Mouse (Mus musculus) adrenal gland, adult 18-20 months (tissue): ENCODE results near the gene C1ql1. TPM values are rescaled to one million over a fixed set of nuclear protein-coding genes. Genes with fewer than 3 reads are reported as not detected.
A peak's percentile ranks its signal among the peaks of the same experiment; 100 is the strongest.
"Not testable (repeated sequence)": the region's sequence is repeated elsewhere in the genome, so short reads cannot be mapped to it uniquely, and the experiment has no call there.

ENCODE experiments used
- DNase-seq, 2 experiments: peaks; one replicate each; pipeline ENCODE4 v3.0.0; 2021 to 2022; ENCODE audit warnings: low spot score in 2 of 2
- long read RNA-seq, 2 experiments: library from polyadenylated mRNA; stranded (forward); transcript quantifications; one replicate each; pipeline ENCODE4 v2.0.0; 2021
- total RNA-seq, 2 experiments: library from RNA; stranded (reverse); gene quantifications; 1 replicate in 1 of 2; 2 replicates in 1 of 2; pipeline ENCODE4 v1.2.3; 2021

C1ql1 gene
- total RNA-seq, result 10 to 100 TPM; 49.2 to 60.0 TPM
- long read RNA-seq, experiment 1, transcript C1ql1-201 (2 exons, 1,473 nt), result major isoform, 65 of 68 reads
- long read RNA-seq, experiment 1, partial matches to known transcripts, result 3 of 68 reads
- long read RNA-seq, experiment 1, other reads (novel, unspliced or antisense), result 0 of 68 reads
- long read RNA-seq, experiment 2, transcript C1ql1-201 (2 exons, 1,473 nt), result major isoform, 39 of 52 reads
- long read RNA-seq, experiment 2, partial matches to known transcripts, result 12 of 52 reads
- long read RNA-seq, experiment 2, other reads (novel, unspliced or antisense), result 1 of 52 reads

DNA sequence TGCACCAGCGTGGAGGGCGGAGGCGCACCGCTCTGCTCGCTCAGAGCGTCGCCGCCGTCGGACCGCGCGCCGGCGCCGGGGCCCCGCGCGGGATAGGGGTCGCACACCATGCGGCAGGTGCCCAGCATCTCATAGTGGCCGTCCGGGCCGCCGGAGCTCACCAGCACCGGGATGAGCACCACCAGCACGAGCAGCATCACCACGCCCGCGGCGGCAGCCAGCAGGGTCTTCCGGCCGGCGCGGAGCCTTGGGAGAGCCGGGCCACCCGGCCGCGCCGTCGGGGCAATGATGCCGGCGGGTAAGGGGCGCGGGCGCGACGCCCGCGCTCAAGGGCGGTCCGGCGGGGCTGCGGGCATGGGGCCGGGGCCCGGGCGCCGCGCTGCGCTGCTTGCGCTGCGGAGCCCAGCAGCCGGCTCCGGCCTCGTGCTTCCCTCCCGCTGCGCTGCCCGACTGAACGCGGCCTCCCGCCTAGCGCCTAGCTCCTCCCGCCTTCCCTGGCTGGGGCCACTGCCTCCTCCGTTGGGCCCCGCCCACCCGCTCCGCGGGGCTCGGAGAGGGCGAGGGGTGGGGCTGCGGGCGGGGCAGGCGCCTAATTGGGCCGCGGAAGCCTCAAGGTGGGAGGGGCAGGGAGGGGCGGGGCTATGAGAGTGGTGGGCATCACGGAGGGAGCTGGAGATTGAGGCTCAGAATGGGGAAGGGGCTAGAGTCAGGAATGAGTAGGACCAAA lies at the start of gene C1ql1:
C1ql1 (minus strand) TSS at position 424 of the 727 bp plus-strand sequence.
- peak; percentile 81 to 84 for DNase-seq

DNA sequence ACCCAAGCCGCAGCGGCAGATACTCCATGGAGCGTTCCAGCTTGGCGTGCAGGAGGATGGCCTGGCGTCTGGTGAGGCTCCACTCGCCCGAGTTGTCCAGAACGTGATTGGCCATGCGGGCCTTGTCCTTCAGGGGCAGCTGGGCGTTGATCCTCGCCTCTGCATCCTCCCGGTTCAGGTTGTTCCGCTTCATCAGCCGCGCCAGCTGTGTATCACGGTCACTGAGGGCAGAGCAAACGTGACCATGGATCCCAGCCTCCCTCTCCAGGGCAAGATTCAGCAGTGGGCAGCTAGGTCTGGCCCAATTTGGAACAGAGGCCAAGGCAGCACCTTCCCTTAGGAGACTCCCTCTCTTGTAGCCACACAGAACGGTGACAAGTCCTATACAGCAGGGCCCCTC lies 48.5 kb upstream of the C1ql1 start:
- DNase-seq, result peak in 1 of 2 experiments; percentile 18

DNA sequence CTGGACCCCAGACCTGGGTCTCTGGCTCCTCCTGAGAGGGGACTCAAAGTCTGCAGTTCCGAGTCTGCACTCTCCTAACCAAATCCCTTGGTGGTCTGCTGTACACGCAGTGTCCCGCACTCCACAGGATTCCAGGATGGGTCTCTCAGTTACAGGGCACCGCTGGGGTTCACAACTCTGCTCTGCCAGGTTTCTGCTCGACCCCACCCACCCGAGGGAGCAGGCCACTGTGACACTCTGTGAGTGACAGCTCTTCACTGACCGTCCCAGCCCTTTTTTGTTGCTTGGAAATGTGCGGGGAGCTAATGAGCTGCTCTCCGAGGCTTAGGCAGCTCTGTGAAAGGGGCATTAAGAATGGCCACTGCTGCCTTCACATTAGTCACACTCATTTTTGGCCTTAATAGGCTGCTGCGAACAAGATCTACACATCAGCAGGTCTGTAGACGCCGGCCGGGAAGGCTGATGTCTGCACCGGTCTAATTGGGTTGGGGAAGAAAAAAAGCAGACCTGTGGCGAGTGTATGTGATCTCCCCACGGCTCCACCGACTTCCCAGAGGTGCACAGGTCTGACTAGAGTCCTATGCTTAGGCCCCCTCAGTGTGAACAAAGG lies 47.0 kb upstream of the C1ql1 start:
- no peak for DNase-seq

DNA sequence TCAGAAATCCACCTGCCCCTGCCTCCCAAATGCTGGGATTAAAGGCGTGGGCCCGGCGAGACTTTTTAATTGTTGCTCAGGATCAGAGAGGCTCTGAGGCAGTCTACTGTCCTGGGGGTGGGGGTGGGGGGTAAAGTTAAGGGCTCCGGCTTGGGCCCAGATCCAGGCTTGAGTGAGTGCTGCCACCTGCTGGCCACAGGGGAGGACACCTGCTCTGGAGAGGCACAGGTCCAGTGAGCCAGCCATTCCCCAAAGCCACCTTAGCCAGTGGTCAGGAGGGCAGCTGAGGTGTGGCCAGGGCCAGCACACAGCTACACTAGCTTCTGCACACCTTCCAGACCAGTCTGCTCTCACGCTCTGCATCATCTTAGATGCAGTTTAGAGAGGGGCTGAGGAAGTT lies 46.5 kb upstream of the C1ql1 start:
- peak; percentile 74 to 81 for DNase-seq

DNA sequence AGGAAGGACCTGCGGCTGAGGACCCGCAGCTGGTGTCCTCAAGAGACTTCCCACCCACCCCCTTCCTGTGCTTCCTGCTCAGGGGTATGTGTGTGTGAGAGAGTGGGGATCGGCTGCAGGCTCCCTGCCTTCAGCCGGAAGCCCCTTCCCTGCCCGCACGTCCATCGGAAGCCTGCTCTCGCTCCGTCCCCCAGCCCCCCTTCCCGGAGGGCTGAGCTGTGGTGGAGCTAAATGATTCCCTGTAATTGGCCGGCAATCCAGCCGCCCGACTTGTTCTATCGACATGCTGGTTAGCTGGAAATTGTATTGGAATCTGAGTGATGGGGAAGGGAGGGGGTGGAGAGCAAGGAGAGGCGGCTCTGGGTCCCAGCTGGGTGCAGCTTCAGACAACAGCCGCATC lies 45.2 kb upstream of the C1ql1 start:
- DNase-seq, result no peak

DNA sequence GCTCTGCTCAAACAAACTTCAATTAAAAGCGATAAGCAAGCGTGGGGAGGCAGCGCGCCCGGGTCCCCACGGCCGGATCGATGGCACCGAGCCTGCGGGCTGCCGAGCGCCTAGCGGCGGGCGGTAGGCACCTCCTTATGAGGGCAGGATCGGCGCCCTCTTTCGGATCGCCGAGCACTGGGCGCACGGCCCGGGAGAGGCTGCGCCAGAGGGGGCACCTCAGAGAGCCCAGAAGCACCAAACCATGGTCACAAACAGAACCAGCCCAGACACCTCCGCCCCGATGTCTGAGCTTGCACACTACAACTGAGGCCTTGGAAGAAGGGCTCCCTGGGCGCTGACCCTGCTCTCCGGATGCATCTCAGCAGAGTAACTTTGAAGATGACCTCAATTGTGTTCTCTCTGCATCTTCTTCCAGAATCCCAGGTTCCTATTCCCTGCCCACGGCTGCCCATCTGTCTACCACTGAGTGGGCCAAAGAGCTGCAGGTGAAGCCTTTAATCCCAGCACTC lies 43.7 kb upstream of the C1ql1 start:
- peak; percentile 58 to 63 for DNase-seq

DNA sequence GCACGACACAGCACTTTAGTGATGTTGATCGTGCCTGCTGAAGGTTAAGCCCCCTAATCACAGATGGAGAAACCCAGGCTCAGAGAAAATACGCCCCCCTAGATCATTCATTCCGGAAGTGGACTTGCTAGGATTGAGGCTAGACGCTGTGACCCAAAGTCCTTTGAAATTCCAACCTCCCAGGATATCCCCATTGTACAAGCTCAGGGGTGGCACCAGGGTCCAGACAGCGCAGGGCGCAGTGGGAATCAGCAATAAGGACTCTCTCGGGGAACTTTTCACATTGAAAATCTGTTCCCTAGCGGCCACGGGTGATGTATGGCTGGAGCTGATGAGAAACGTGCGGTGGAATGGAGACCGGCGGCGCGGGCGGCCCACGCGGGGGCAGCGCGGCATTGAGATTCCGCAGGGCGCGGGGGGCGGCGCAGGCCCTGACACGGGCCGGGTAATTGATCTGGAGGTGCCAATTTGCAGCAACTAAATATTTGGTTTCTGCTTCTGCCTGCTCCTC lies 43.2 kb upstream of the C1ql1 start:
- DNase-seq, result no peak

DNA sequence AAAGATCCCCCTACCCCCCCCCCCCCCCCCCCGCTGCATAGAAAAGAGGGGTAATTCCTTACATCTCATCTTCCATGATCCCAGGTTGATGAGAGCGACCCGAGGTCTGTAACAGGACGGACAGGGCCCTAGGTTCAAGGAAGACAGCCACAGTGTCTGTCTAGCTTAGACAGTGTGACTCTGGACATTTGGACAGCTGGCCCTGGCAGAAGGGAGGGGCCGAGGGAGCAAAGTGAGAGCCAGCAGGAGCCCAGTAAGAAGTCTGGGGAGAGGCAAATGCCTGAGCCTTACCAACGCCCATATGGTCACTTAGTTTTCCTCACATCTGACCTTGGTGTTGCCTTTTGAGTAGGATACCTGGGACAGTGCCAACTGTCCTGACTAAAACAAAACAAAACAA lies 38.7 kb upstream of the C1ql1 start:
- DNase-seq, result no peak

DNA sequence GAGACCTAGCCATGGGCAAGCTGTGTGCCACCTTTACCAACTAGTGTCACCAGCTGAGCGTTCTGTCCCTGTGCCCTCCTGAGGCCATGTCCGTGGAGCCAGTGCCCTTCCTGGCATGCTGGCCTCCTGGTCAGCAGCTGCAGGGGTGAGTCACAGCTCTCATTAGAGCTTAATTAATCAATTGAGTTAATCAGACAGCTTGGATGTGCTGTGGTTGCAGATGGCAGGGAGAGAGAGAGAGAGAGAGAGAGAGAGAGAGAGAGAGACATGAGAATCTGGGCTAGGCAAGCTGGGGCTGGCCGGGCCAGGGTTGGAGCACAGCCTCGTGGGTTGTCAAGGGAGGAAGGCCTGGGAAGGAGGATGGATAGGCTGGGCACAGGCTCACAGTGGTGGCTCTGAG lies 38.1 kb upstream of the C1ql1 start:
- no peak for DNase-seq

DNA sequence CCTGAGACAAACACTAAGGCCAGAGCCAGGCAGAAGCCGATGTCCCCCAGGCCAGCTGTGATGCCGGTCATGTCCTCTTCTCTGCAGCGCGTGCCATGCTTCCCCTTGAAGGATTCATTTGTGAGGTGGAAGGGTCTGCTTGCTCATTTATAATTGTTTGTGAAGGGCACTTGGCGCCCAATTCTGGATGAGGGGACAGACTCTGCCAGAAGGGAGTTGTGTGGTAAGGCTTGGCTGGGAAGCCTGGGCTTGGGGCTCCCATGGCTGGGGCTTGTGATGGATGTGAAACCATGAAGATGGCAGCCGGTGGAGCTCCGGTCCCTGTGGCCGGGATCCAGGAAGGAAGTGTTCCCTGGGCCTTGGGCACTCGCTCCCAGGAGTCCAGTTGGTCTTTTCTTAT lies 37.6 kb upstream of the C1ql1 start:
- no peak for DNase-seq

DNA sequence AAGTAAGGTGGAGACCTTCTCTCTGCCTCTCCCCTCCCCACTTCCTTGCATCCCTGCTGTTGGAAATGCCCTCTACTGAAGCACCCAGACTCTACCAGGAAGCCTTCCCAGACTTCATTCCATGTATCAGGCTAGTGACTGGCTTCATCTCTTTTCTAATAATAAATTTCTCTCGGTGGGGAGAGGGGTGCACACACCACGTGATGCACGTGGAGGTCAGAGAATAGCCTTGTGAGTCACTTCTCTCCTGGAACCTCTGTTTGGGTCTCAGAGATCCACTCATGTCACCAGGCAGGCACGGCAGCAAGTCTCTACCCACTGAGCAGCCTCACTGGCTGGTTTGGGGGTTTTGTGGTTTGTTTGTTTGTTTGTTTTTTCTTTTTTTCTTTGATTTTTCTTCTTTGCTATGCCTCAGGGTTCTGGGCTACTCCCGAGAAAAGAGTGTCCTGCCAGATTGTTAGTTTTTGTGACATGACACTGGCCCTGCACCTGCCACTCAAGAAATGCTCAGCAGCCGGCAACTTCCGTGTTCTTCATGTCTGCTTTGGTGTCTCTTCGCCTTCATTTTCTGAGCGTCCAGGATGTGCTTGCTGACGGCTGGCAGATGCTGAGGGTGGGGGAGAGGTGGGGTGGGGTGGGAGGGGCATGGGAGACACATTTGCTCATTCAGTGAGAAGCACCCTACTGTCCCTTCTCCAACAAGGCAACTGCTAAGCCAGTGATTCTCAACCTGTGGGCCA lies 34.8 kb upstream of the C1ql1 start:
- peak in 1 of 2 experiments; percentile 24 for DNase-seq

DNA sequence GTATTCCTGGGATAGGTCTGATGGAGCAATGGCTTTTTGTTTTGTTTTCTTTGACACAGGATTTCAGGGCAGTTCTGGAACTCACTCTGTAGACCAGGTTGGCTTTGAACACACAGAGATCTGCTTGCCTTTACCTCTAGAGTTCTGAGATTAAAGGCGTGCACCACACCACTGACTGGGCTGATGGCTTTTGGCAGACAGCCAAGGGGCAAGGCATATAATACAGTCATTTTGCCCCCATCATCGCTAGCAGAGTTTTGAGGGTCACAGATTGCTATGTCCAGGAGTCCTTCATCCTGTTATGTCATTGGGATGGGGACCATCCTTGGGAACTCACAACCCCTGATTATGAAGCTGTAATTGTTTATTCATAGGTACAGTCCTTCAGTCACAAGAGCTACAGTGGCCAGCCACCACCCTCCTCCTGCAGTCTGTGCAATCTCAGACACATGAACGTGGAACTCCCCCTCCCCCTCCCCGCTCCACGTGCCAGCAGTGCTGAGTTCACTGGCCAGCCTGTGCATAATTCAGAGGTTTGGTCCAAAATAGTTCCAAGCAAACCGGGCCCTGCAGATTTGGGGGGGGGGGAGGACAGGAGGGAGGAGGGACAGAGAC lies 31.7 kb upstream of the C1ql1 start:
- no peak for DNase-seq

DNA sequence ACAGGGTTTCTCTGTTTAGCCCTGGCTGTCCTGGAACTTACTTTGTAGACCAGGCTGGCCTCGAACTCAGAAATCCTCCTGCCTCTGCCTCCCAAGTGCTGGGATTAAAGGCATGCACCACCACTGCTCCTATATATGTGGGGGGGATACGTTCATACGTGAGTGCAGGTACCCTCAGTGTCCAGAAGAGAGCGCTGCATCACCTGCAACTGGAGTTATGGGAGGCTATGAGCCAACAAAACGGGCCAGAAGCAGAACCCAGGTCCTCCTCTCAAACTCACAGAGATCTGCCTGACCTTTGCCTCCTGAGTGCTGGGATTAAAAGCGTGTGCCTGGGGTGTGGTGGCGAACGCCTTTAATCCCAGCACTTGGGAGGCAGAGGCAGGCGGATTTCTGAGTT lies 29.5 kb upstream of the C1ql1 start:
- not testable (repeated sequence) for DNase-seq

DNA sequence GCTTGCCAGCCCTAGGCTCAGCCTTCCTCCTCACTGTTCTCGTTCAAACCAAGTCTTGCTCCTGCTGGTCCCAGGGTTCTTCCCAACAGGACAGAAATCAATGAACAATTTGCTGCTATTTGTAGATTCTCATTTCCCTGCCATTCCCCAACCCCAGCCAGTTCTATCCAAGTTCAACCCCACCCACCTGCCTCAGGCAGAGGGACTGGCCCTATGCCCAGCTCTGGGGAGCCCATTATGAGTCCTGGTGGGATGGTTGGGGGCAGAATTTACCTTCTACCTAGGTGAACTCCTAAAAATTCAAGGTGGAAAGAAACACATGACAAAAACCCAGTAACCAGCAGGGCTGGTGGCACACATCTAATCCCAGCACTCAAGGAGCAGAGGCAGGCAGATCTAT lies 25.8 kb upstream of the C1ql1 start:
- DNase-seq, result no peak

DNA sequence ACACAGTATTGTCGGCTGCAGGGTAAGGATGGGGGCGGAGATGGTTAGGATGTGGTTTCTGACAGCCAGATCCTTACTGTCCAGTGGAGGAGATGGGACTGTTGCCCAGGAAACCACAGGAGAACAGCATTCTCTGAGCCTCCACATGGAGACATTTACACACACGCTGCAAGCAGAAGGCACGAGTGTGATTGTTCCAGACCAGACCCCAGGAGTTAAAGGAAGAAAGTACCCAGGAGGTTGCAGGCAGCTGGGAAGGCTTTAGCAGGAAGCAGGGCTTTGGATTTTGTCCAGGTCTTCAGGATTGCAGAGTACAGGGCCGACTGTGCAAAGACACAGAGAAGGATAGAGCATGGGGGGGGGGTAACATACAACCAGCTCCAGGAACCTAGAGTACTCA lies 25.1 kb upstream of the C1ql1 start:
- no peak for DNase-seq

DNA sequence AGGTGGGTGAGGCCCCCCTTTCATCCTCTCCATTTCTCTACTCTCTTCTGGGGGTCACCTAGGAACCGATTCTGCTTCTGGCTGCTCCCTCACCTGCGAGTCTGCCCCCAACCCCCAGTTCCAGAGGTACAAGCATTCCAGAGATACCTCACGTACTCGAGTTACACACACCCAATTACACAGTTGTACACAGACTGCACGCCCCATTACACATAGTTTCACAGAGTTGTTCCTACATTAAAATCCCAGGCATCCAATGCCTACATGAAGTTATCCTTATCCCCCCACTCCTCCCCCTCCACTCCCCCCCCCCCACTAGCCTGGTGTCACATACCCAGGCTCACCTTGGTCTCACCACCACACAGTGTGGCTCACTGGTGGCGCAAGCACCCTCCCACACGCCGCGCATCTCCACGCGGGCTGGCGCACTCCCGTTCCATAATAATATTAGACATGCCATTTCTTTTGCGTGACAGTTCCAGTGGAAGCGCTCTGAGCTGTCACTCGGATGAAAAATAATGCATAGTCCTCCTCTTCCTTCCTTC lies 18.1 kb upstream of the C1ql1 start:
- no peak for DNase-seq

DNA sequence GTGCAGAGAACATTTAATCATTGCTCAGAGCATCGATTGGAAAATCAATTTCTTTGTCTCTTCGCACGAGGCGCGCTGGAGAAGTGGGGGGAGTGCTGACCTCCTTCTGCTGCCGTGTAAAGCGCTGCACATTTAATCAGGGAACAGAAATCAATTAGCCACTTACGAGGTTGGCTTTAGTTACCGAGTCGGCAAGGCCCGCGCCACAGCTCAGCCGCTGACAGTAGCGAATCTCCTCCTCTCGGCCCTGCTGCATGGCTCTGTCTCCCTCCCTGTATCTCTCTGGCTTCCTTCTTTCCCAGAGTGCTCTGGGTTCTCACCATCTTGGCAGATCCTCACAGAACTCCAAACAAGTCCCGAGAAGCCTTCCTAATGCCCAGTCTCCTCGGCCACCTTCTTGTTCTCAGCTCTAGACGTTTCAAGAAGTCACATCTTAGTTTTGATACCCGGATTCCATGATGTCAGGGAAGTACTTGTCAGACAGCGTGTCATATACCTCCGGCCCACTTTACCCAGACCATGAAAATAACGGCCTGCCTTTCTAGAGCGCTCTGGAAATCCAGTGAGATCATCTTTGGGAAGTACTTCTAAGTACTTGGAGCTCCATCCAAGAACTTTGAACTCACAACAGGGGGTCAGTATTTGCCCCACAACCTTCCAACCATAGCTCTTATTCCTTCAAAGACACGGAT lies 17.5 kb upstream of the C1ql1 start:
- DNase-seq, result no peak

DNA sequence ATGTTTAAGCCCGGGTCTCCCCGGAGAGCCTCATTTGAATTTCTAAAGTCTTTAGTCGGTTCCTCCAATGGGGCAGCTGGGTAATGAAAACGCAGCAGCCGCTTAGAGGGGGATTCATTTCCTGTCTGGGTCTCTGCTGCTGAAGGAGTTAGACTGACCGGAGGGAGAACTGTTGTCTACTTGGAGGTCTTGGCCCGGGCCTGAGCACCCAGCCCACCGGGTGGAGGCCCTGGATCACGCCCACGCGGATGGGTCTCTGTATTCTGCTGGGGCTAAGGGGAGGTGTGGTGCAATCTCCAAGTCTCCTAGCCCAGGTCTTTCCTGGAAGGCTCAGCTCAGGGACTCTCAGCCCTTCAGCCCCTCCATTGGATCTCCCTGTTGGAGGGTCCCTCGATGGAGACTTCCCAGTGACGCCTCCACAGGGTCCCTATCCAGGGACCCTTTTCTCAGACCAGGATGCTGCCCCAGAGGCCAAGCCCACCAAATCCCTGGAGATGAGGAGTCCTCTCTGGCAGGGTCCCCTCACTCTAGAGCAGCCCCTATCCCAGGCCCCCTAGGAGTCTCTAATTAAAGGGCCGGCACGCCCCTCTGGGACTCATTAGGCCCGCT lies 16.9 kb upstream of the C1ql1 start:
- DNase-seq, result no peak

DNA sequence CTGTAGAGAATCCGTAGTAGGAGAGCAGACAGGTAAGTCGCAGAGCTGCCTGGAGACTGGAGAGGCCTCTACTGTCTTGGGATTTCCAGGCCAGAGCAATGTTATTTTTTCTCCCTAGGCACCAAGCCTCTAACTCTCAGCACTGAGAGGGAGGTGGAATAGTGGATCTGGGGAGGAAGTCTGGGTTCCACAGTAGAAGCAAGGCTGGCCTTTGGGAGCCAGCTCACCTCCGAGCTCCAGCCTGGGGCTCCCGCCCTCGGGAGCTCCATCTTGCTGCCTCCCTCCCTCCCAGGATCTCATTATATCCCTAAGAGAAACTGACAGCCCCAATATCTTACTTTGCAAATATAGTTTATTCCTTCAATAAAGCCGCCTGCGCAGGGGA lies 16.4 kb upstream of the C1ql1 start:
- no peak for DNase-seq

DNA sequence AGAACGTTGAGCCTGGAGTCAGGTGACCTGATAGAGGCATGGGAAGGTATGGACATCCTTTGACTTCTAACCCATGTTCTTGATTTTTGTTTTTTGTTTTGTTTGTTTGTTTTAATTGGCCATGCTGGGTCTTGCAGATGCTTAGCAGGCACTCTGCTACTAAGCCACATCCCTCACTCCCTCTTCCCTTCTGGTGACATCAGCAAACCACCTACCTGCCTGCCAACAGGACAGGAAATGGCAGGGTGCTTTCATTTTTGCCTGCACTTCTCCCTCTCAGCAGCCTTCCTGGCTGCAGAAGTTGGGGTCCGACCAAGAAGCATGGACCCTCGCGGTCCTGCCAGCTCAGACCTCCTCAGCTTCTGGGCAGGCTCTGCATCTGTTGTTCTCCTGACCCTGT lies 14.6 kb upstream of the C1ql1 start:
- no peak for DNase-seq
